Mouse (Mus musculus): ENCODE results near the gene Usf1. TPM values are rescaled to one million over a fixed set of nuclear protein-coding genes. Genes with fewer than 3 reads are reported as not detected.

The Usf1 gene
- polyA plus RNA-seq, 2 experiments: 15.0 to 16.9 TPM

- H3K27me3 ChIP-seq (ENCODE audit: control insufficient read depth, insufficient read depth, low read length): peaks cover 26% of the 10 kb centered on the region
- no peaks in the 10 kb centered on the region for H3K36me3 ChIP-seq (replicated peaks; ENCODE audit: control insufficient read depth, insufficient read depth, low read depth)
- ATAC-seq (ENCODE audit: insufficient read depth) (no peak), DNase-seq (ENCODE audit: low read depth in 3 of 3, low spot score in 3 of 3) (no peak)
- no peaks in the 10 kb centered on the region for H3K9me3 ChIP-seq (ENCODE audit: control insufficient read depth, low read length)
- no peak overlapping the region for H3K9ac ChIP-seq (replicated peaks)
- no peak overlapping the region for H3K4me2 ChIP-seq (ENCODE audit: low read depth)
- TF ChIP-seq EP300 (IDR thresholded peaks at IDR 0.05; ENCODE audit: low read depth) (no peak), CTCF (IDR thresholded peaks at IDR 0.05; ENCODE audit: low read depth) (no peak)
- H3K4me3 ChIP-seq (ENCODE audit: insufficient read depth in 1 of 2, low read depth in 2 of 2, low read length in 2 of 2): no peak overlapping the region
- 0 out of 4 replicates have a peak, but pooled peaks cover 0 to 8% of the 10 kb centered on the region in 2 experiments for H3K4me1 ChIP-seq (replicated peaks; ENCODE audit: control insufficient read depth in 2 of 2, insufficient read depth in 2 of 2, low read length in 1 of 2)
- no peak overlapping the region for H3K27ac ChIP-seq
- 50% methylated on average over 1 of the region's 1 CpGs for WGBS (ENCODE audit: insufficient replicate concordance)
Observed at GRCm38 (mm10) chr1:171435974-171436373, 24.9 kb downstream of the Usf1 start.

- peak; percentile 41 to 53 (median 45) for DNase-seq (ENCODE audit: low read depth in 3 of 3, low spot score in 3 of 3)
- peak within 1 kb of the TSS; percentile 55 for H3K9ac ChIP-seq (replicated peaks)
- H3K9me3 ChIP-seq (ENCODE audit: control insufficient read depth, low read length): no peaks in the 10 kb centered on the region
- no peaks in the 10 kb centered on the region for H3K36me3 ChIP-seq (replicated peaks; ENCODE audit: control insufficient read depth, insufficient read depth, low read depth)
- H3K4me1 ChIP-seq (replicated peaks; ENCODE audit: control insufficient read depth in 2 of 2, insufficient read depth in 2 of 2, low read length in 1 of 2): peaks cover 0 to 19% of the 10 kb centered on the region in 2 experiments; a peak in 3 of 4 replicates
- H3K4me2 ChIP-seq (ENCODE audit: low read depth): peak within 1 kb of the TSS; percentile 57
- WGBS (ENCODE audit: insufficient replicate concordance): 1% methylated on average over 46 of the region's 46 CpGs
- H3K4me3 ChIP-seq (ENCODE audit: insufficient read depth in 1 of 2, low read depth in 2 of 2, low read length in 2 of 2): peak within 1 kb of the TSS; percentile 58 to 62
- TF ChIP-seq EP300 (IDR thresholded peaks at IDR 0.05; ENCODE audit: low read depth) (no peak), CTCF (IDR thresholded peaks at IDR 0.05; ENCODE audit: low read depth) (no peak)
- H3K27me3 ChIP-seq (ENCODE audit: control insufficient read depth, insufficient read depth, low read length): peaks cover 26% of the 10 kb centered on the region
- ATAC-seq (ENCODE audit: insufficient read depth): peak; percentile 79
- H3K27ac ChIP-seq: no peak within 1 kb of the TSS
Observed at GRCm38 (mm10) chr1:171437264-171438013, 26.3 kb downstream of the Usf1 start, which contains the start of gene F11r. TSS of gene F11r (plus strand) at chr1:171437535.

GRCm38 (mm10) chr1:171438014-171438670, 27.0 kb downstream of the Usf1 start:
- Histone ChIP-seq H3K4me2 (ENCODE audit: low read depth) (peak overlapping the region; percentile 57), H3K9me3 (ENCODE audit: control insufficient read depth, low read length) (no peaks in the 10 kb centered on the region), H3K4me3 (ENCODE audit: insufficient read depth in 1 of 2, low read depth in 2 of 2, low read length in 2 of 2) (peak overlapping the region; percentile 58 to 62), H3K27ac (no peak overlapping the region), H3K27me3 (ENCODE audit: control insufficient read depth, insufficient read depth, low read length) (peaks cover 26% of the 10 kb centered on the region), H3K4me1 (replicated peaks; ENCODE audit: control insufficient read depth in 2 of 2, insufficient read depth in 2 of 2, low read length in 1 of 2) (peaks cover 0 to 24% of the 10 kb centered on the region in 2 experiments; a peak in 3 of 4 replicates), H3K36me3 (replicated peaks; ENCODE audit: control insufficient read depth, insufficient read depth, low read depth) (no peaks in the 10 kb centered on the region), H3K9ac (replicated peaks) (peak overlapping the region; percentile 55)
- 4% methylated on average over 18 of the region's 18 CpGs for WGBS (ENCODE audit: insufficient replicate concordance)
- no peak for ATAC-seq (ENCODE audit: insufficient read depth)
- DNase-seq (ENCODE audit: low read depth in 3 of 3, low spot score in 3 of 3): no peak
- TF ChIP-seq EP300 (IDR thresholded peaks at IDR 0.05; ENCODE audit: low read depth): no peak
- TF ChIP-seq CTCF (IDR thresholded peaks at IDR 0.05; ENCODE audit: low read depth): no peak

- no peaks in the 10 kb centered on the region for H3K9me3 ChIP-seq (ENCODE audit: control insufficient read depth, low read length)
- no peak overlapping the region for H3K9ac ChIP-seq (replicated peaks)
- TF ChIP-seq CTCF (IDR thresholded peaks at IDR 0.05; ENCODE audit: low read depth) (no peak), EP300 (IDR thresholded peaks at IDR 0.05; ENCODE audit: low read depth) (no peak)
- no peaks in the 10 kb centered on the region for H3K36me3 ChIP-seq (replicated peaks; ENCODE audit: control insufficient read depth, insufficient read depth, low read depth)
- peak overlapping the region; percentile 24 to 58 for H3K4me3 ChIP-seq (ENCODE audit: insufficient read depth in 1 of 2, low read depth in 2 of 2, low read length in 2 of 2)
- H3K4me2 ChIP-seq (ENCODE audit: low read depth): peak overlapping the region; percentile 57
- H3K27ac ChIP-seq: no peak overlapping the region
- ATAC-seq (ENCODE audit: insufficient read depth) (no peak), DNase-seq (ENCODE audit: low read depth in 3 of 3, low spot score in 3 of 3) (no peak)
- H3K27me3 ChIP-seq (ENCODE audit: control insufficient read depth, insufficient read depth, low read length): peaks cover 26% of the 10 kb centered on the region
- WGBS (ENCODE audit: insufficient replicate concordance): 12% methylated on average over 8 of the region's 8 CpGs
- H3K4me1 ChIP-seq (replicated peaks; ENCODE audit: control insufficient read depth in 2 of 2, insufficient read depth in 2 of 2, low read length in 1 of 2): peaks cover 0 to 24% of the 10 kb centered on the region in 2 experiments; a peak in 3 of 4 replicates
Observed at GRCm38 (mm10) chr1:171439072-171439471, 28.0 kb downstream of the Usf1 start.
